Mouse (Mus musculus): ENCODE data around the gene Vps35l. TPM values are rescaled to one million over a fixed set of nuclear protein-coding genes. Genes with fewer than 3 reads are reported as not detected.

Gene Vps35l
- polyA plus RNA-seq (2017; shearing (Covaris generic)) = 76.0 TPM

DNA sequence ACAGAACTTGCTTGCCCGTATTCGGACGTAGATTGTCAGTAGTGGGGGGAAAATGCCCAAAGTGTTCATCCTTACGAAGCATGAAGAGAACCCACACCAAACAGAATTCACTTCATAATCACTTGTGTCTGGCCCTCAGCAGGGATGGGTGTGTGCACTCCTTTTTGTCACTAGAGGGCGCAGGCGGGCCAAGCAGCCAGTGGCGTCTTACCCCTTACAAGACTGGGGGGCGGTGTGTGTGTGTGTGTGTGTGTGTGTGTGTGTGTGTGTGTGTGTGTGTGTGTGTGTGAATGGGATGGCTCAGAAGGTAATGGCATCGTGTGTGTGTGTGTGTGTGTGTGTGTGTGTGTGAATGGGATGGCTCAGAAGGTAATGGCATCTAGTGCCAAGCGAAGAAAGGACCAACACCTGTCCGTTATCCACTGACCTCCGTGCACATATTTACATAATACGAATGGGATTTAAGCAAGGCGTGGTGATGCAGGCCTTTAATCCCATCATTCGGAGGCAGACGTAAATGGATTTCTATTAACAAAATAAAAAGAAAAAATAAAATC is at the start of gene Vps35l:
Gene Vps35l, plus strand, starts transcription at position 252 of the 557 bp plus-strand sequence.

DNA sequence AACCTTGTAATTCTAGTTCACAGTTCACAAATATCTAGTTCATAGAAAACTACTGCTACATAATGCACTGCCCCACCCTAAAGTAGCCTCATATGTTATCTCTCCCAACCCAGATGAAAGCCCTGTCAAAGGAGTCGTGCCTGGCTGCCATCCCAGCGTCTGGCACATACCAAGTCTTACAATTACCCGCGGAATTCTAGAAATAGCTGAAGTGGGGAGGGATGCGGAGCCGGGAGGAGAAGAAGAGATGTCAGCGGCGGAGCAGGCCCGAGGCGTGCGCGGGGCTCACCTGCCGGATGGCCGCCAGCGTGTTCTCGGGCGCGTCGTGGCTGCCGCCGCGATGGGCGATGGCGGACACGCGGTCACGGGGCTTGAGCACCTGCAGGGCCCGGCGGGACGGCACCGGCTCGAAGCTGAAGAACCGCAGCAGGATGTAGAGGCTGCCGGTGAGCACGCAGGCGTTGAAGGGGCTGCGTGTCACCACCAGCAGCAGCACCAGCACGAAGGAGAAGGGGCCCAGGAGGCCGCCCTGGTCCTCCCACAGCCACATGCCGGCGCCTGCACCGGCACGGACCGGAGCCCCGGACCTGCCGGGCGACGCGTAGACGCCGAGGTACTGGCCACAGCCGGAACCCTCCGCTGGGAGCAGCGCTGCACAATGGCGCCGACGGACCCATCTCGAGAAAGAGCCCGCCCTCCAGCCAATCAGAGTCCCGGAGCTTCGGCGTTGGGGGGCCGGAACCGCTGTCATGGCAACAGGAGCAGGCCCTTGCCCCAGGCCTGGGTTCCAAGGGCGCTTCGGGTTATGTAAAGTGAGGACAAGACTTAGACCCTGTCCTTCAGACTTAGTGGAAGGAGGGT is 34.7 kb upstream of the Vps35l start, which contains the start of gene Gde1:
Gene Gde1, minus strand, starts transcription at position 678 of the 861 bp plus-strand sequence.

DNA sequence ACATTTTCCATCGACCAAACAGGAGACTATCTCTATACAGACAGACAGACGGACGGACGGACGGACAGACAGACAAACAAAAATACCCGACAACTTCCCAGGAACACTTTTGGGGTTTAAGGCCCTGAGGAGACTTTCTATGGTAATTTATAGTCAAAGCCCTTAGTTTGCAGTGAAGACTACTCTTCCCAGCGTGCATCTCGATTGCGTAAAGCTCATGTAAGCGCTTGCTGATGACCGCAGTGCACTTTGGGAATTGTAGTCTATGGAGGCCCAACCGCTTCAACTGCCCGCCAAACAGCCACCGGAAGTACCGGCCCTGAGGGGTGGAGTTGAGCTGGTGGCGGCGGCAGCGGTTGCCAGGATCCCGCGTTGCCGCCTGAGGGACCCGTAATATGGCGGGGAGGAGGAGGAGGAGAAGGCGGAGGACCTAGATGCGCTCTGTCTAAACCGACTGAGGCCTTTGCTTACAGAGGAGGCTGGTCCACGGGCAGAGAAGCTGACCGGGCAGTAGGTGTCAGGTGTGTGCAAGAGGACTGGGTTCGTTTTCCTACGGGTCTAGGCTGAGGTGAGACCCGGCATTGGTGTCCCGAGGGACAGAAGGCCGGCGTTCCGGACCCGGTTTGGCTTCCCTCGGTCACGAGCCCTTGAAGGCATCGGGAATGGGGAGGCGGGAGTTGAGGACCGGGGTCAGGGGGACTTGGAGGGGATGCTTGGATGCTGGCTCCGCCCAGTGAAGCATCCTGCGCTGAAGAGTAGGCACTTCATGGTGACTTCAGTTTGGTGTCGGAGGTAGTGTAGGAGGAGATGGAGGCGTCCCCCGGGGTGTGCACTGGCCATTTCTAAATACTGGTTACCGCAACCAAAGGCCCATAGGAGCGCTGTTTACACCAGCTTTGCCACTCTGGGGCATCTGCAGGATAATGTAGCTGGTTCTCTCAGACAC is 27.5 kb upstream of the Vps35l start, which contains the start of gene Ccp110:
Gene Ccp110, plus strand, starts transcription at position 325 of the 946 bp plus-strand sequence.

DNA sequence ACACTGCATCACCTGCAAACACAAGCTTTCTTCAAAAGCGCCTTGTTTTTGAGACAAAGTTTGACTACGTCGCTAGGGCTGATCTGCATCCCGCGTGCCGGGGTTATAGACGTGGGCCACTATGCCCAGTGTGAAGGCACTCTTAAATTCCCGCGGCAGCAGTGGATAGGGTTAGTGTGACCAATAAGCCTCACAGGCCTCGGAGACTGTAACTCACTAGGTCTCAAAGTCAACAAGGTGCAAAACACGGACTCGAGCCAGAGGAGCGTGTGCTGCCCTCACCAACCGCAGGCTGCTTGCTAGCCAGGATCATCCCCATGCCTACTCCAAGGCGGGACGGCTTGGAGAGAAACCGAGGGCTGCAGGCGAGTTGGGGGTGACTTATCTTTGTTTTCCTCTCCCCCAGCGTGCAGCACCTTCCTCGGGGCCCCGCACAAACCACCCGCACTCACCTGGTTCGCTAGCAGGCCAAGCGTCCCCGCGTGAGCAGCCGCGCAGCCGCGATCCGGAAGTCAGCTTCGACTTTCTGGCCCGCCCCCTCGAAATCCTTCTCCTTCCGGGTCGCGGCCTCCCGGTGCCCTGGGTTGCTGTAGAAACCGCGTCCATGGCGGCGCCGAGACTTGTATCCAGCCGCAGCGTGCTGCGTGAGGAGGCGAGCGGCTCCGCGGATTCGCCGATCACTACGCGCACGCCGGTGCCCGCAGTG is 115.3 kb downstream of the Vps35l start, which contains the start of gene Iqck:
Gene Iqck, plus strand, starts transcription at position 582 of the 706 bp plus-strand sequence.

DNA sequence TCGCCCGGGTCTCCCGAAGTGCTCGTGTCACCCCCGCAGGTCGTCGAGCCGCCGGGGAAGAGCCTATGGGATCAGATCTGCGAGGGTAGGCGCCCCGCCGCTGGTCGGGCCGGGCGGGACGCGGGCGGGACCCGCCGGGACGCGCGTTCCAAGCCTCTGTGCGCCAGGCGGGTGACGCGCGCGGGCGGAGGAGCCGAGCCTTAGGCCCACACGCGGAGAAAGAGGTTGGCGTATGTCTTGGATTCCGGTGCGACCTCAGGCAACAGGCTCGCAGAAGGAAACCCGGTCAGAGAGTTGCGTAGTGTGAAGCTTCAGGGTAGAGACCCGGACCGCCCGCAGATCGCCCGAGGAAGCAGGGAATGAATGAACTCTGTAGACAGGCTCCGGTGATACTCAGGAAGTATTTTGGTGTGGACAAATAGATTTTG is 115.9 kb downstream of the Vps35l start, which contains the start of gene Knop1:
Gene Knop1, minus strand, starts transcription at position 378 of the 428 bp plus-strand sequence.

Other genes with a start within 250 kb of the Vps35l start
- 0.05 TPM for gene Itpripl2, start 248.3 kb upstream of the Vps35l start, polyA plus RNA-seq (2017; shearing (Covaris generic))
- gene Coq7, start 206.9 kb upstream of the Vps35l start, polyA plus RNA-seq (2017; shearing (Covaris generic)) = 13.0 TPM
- not detected for gene Tmc7, start 155.5 kb upstream of the Vps35l start, polyA plus RNA-seq (2017; shearing (Covaris generic))
- not detected for gene Tmc5, start 142.9 kb upstream of the Vps35l start, polyA plus RNA-seq (2017; shearing (Covaris generic))
- 35.7 TPM for gene Gde1, start 34.4 kb upstream of the Vps35l start, polyA plus RNA-seq (2017; shearing (Covaris generic))
- 4.0 TPM for gene Ccp110, start 27.7 kb upstream of the Vps35l start, polyA plus RNA-seq (2017; shearing (Covaris generic))
- gene Iqck, start 115.5 kb downstream of the Vps35l start, polyA plus RNA-seq (2017; shearing (Covaris generic)) = 0.26 TPM
- 30.5 TPM for gene Knop1, start 116.0 kb downstream of the Vps35l start, polyA plus RNA-seq (2017; shearing (Covaris generic))

Data from naive thymus-derived CD4-positive, alpha-beta T cell, adult 5 months (primary cell).